Mouse (Mus musculus): ENCODE data around the gene Phex.

Phex gene

GRCm38 (mm10) chrX:157415212-157415611 lies at the start of gene Phex:
Phex (minus strand) TSS chrX:157415312.
- DNase-seq (ENCODE audit: low spot score), result no peak

- DNase-seq (ENCODE audit: low spot score), result no peak
Observed at GRCm38 (mm10) chrX:157462716-157463115, 47.6 kb upstream of the Phex start.

- no peak for DNase-seq (ENCODE audit: low spot score)
Observed at GRCm38 (mm10) chrX:157454430-157454829, 39.3 kb upstream of the Phex start.

GRCm38 (mm10) chrX:157449000-157449399 lies 33.9 kb upstream of the Phex start:
- no peak for DNase-seq (ENCODE audit: low spot score)

GRCm38 (mm10) chrX:157447431-157447830 lies 32.3 kb upstream of the Phex start:
- DNase-seq (ENCODE audit: low spot score), result no peak

GRCm38 (mm10) chrX:157434768-157435167 lies 19.7 kb upstream of the Phex start:
- DNase-seq (ENCODE audit: low spot score), result no peak

GRCm38 (mm10) chrX:157419451-157419850 lies 4.3 kb upstream of the Phex start:
- DNase-seq (ENCODE audit: low spot score), result no peak

GRCm38 (mm10) chrX:157404919-157405318 lies 10.2 kb downstream of the Phex start:
- DNase-seq (ENCODE audit: low spot score), result no peak

GRCm38 (mm10) chrX:157391241-157391640 lies 23.9 kb downstream of the Phex start:
- DNase-seq (ENCODE audit: low spot score), result no peak

- no peak for DNase-seq (ENCODE audit: low spot score)
Observed at GRCm38 (mm10) chrX:157390102-157390501, 25.0 kb downstream of the Phex start.

GRCm38 (mm10) chrX:157388419-157388818 lies 26.7 kb downstream of the Phex start:
- DNase-seq (ENCODE audit: low spot score), result no peak

GRCm38 (mm10) chrX:157387025-157387424 lies 28.1 kb downstream of the Phex start:
- DNase-seq (ENCODE audit: low spot score), result no peak

GRCm38 (mm10) chrX:157378822-157379221 lies 36.3 kb downstream of the Phex start:
- no peak for DNase-seq (ENCODE audit: low spot score)

- no peak for DNase-seq (ENCODE audit: low spot score)
Observed at GRCm38 (mm10) chrX:157377456-157377855, 37.7 kb downstream of the Phex start.

GRCm38 (mm10) chrX:157373873-157374272 lies 41.2 kb downstream of the Phex start:
- DNase-seq (ENCODE audit: low spot score), result no peak

GRCm38 (mm10) chrX:157369166-157369565 lies 45.9 kb downstream of the Phex start:
- DNase-seq (ENCODE audit: low spot score), result no peak

- DNase-seq (ENCODE audit: low spot score), result no peak
Observed at GRCm38 (mm10) chrX:157355521-157355920, 59.6 kb downstream of the Phex start.

GRCm38 (mm10) chrX:157346201-157346600 lies 68.9 kb downstream of the Phex start:
- DNase-seq (ENCODE audit: low spot score), result no peak

GRCm38 (mm10) chrX:157334726-157335125 lies 80.4 kb downstream of the Phex start:
- no peak for DNase-seq (ENCODE audit: low spot score)

GRCm38 (mm10) chrX:157329821-157330220 lies 85.3 kb downstream of the Phex start:
- no peak for DNase-seq (ENCODE audit: low spot score)

- DNase-seq (ENCODE audit: low spot score), result no peak
Observed at GRCm38 (mm10) chrX:157328396-157328795, 86.7 kb downstream of the Phex start.

GRCm38 (mm10) chrX:157327756-157328155 lies 87.4 kb downstream of the Phex start:
- DNase-seq (ENCODE audit: low spot score), result no peak

- no peak for DNase-seq (ENCODE audit: low spot score)
Observed at GRCm38 (mm10) chrX:157324396-157324795, 90.7 kb downstream of the Phex start.

GRCm38 (mm10) chrX:157310331-157310730 lies 104.8 kb downstream of the Phex start:
- DNase-seq (ENCODE audit: low spot score), result no peak

GRCm38 (mm10) chrX:157308171-157308570 lies 106.9 kb downstream of the Phex start:
- DNase-seq (ENCODE audit: low spot score), result no peak

All from ovary, adult 18-20 months (tissue).